Mouse (Mus musculus): ENCODE results near the gene Kncn. TPM values are rescaled to one million over a fixed set of nuclear protein-coding genes. Genes with fewer than 3 reads are reported as not detected.

Gene Kncn
- not detected for polyA plus RNA-seq (2014; fragmentation: Illumina TruSeq; extraction: RNeasy Lipid Tissue Mini Kit (QIAGEN cat#74804); ENCODE audit: insufficient read depth, low read depth, low replicate concordance)

DNA sequence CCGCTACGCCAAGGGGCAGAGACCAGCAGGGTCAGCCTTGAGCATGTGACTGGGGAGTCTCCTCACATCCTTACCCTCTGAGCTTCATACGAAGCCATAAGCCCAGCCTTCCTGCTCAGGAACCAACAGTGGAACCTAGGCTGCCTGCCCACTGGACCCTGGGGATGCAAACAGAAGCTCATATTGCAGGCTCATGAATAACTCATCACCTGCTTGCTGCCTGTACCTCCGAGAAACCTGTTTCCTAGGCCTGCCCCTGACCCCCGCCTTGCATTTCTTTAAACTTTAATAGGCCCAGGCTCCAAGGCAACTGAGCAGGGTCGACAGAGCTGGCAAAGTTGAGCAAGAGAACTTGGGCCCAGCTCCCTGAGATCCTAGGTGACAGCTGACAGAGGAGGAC is at the start of gene Kncn:
Gene Kncn, plus strand, starts transcription at position 379 of the 400 bp plus-strand sequence.

GRCm38 (mm10) chr4:115838696-115839641 is 45.2 kb upstream of the Kncn start, which contains the start of gene Mknk1:
Mknk1 (plus strand) TSS chr4:115839198.

GRCm38 (mm10) chr4:115890553-115890952 is 6.4 kb downstream of the Kncn start, which contains the start of gene 6430628N08Rik:
6430628N08Rik (plus strand) TSS chr4:115890665.

Other genes with a start within 250 kb of the Kncn start
- 531 TPM for gene Cyp4b1, start 236.7 kb upstream of the Kncn start, polyA plus RNA-seq (2014; fragmentation: Illumina TruSeq; extraction: RNeasy Lipid Tissue Mini Kit (QIAGEN cat#74804); ENCODE audit: insufficient read depth, low read depth, low replicate concordance)
- gene Efcab14, start 146.7 kb upstream of the Kncn start, polyA plus RNA-seq (2014; fragmentation: Illumina TruSeq; extraction: RNeasy Lipid Tissue Mini Kit (QIAGEN cat#74804); ENCODE audit: insufficient read depth, low read depth, low replicate concordance): 17.4 TPM
- gene Tex38, start 103.4 kb upstream of the Kncn start, polyA plus RNA-seq (2014; fragmentation: Illumina TruSeq; extraction: RNeasy Lipid Tissue Mini Kit (QIAGEN cat#74804); ENCODE audit: insufficient read depth, low read depth, low replicate concordance): not detected
- 16.7 TPM for gene Atpaf1, start 99.6 kb upstream of the Kncn start, polyA plus RNA-seq (2014; fragmentation: Illumina TruSeq; extraction: RNeasy Lipid Tissue Mini Kit (QIAGEN cat#74804); ENCODE audit: insufficient read depth, low read depth, low replicate concordance)
- 9.3 TPM for gene Mob3c, start 56.3 kb upstream of the Kncn start, polyA plus RNA-seq (2014; fragmentation: Illumina TruSeq; extraction: RNeasy Lipid Tissue Mini Kit (QIAGEN cat#74804); ENCODE audit: insufficient read depth, low read depth, low replicate concordance)
- 17.4 TPM for gene Mknk1, start 45.2 kb upstream of the Kncn start, polyA plus RNA-seq (2014; fragmentation: Illumina TruSeq; extraction: RNeasy Lipid Tissue Mini Kit (QIAGEN cat#74804); ENCODE audit: insufficient read depth, low read depth, low replicate concordance)
- gene 6430628N08Rik, start 6.3 kb downstream of the Kncn start, polyA plus RNA-seq (2014; fragmentation: Illumina TruSeq; extraction: RNeasy Lipid Tissue Mini Kit (QIAGEN cat#74804); ENCODE audit: insufficient read depth, low read depth, low replicate concordance): not detected
- not detected for gene Dmbx1, start 55.5 kb downstream of the Kncn start, polyA plus RNA-seq (2014; fragmentation: Illumina TruSeq; extraction: RNeasy Lipid Tissue Mini Kit (QIAGEN cat#74804); ENCODE audit: insufficient read depth, low read depth, low replicate concordance)
- 8.7 TPM for gene Faah, start 133.5 kb downstream of the Kncn start, polyA plus RNA-seq (2014; fragmentation: Illumina TruSeq; extraction: RNeasy Lipid Tissue Mini Kit (QIAGEN cat#74804); ENCODE audit: insufficient read depth, low read depth, low replicate concordance)
- 12.6 TPM for gene Nsun4, start 169.5 kb downstream of the Kncn start, polyA plus RNA-seq (2014; fragmentation: Illumina TruSeq; extraction: RNeasy Lipid Tissue Mini Kit (QIAGEN cat#74804); ENCODE audit: insufficient read depth, low read depth, low replicate concordance)
- 870 TPM for gene Uqcrh, start 190.7 kb downstream of the Kncn start, polyA plus RNA-seq (2014; fragmentation: Illumina TruSeq; extraction: RNeasy Lipid Tissue Mini Kit (QIAGEN cat#74804); ENCODE audit: insufficient read depth, low read depth, low replicate concordance)
- 15.0 TPM for gene Lrrc41, start 190.9 kb downstream of the Kncn start, polyA plus RNA-seq (2014; fragmentation: Illumina TruSeq; extraction: RNeasy Lipid Tissue Mini Kit (QIAGEN cat#74804); ENCODE audit: insufficient read depth, low read depth, low replicate concordance)
- gene Rad54l, start 239.3 kb downstream of the Kncn start, polyA plus RNA-seq (2014; fragmentation: Illumina TruSeq; extraction: RNeasy Lipid Tissue Mini Kit (QIAGEN cat#74804); ENCODE audit: insufficient read depth, low read depth, low replicate concordance): 0.28 TPM
- gene Pomgnt1, start 239.4 kb downstream of the Kncn start, polyA plus RNA-seq (2014; fragmentation: Illumina TruSeq; extraction: RNeasy Lipid Tissue Mini Kit (QIAGEN cat#74804); ENCODE audit: insufficient read depth, low read depth, low replicate concordance): 35.4 TPM

Data from lung, adult 10 weeks (tissue).